Mouse (Mus musculus): ENCODE results near the gene Baz1b.

Gene Baz1b

GRCm38 (mm10) chr5:135236571-135236970, 49.5 kb downstream of the Baz1b start:
- peak in 1 of 2 experiments; percentile 43 for DNase-seq (ENCODE audit: low spot score in 2 of 2)

- DNase-seq (ENCODE audit: low spot score in 2 of 2) = no peak
These were observed 51.8 kb downstream of the Baz1b start for GRCm38 (mm10) chr5:135238832-135239231.

GRCm38 (mm10) chr5:135241474-135241873, 54.4 kb downstream of the Baz1b start:
- DNase-seq (ENCODE audit: low spot score in 2 of 2) = no peak

- no peak for DNase-seq (ENCODE audit: low spot score in 2 of 2)
These were observed 55.1 kb downstream of the Baz1b start for GRCm38 (mm10) chr5:135242136-135242535.

GRCm38 (mm10) chr5:135242608-135243007, 55.5 kb downstream of the Baz1b start:
- no peak for DNase-seq (ENCODE audit: low spot score in 2 of 2)

DNA sequence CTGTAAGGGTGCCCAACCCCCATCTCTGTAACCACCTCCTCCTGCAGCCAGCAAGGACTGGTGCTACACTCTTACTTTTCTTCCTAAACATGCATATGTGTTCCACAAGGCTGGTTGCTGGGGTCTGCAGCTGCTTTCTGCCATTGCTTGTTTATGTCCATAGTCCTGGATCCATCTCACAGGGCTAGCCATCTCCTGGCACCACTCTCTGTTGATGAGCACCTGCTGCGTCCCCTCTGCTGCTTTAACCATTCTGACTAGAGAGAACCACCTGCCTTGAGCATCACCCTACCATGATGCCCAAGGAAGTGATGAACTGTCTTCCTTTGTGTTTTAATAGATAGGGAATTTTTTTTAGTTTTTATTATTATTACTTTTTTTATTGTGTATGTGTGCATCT, 56.1 kb downstream of the Baz1b start:
- no peak for DNase-seq (ENCODE audit: low spot score in 2 of 2)

GRCm38 (mm10) chr5:135246531-135246930, 59.5 kb downstream of the Baz1b start:
- no peak for DNase-seq (ENCODE audit: low spot score in 2 of 2)

DNA sequence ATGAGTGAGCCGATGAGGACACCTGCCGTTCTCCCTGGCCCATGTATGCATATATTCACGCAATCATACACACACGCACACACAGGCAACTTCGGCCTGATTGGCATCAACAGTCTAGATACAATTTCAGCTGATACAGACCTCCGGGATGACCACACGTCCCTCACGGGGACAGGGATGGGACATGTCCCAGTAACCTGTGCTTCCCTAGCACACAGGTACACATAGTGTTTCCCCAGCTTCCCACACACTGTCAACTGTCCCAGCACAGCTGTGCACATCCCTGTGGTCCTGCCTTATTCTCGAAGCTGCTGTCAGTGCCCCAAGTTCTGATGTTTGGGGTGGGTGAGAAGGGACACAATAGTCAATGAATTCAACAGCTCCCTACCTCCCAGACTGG, 60.3 kb downstream of the Baz1b start:
- DNase-seq (ENCODE audit: low spot score in 2 of 2) = no peak

DNA sequence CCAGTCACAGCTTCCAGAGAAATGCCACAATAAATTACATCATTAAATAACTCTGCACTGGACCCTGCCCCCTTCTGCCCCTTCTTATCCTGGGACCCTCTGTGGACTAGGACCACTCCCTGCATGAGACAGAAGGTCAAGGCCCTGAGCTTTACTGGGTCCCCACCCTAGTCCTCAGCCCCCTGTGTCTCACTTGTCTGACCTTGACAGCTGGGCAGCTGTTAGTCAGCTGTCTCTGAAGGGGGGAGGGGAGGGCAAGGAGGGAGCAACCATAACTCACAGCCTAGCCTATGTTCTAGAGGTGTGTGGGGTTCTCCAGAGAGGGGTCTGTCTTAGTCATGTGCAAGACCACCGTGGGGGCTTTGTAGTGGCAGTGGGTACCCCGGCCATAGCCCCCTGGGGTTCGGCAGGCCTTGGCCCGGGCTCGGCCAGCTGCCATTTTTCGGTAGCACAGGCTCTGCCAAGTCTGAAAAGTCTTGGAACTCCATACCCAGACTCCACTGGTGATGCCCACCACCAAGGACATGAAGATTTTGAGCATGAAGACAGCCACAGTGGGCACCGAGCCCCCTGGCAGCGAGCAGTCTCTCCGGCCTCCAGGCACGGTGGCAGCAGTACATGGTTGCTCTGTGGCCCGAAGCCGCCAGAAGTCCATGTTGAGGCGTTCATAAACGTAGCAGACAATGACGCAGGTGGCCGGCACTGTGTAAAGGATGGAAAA, 62.1 kb downstream of the Baz1b start:
- no peak for DNase-seq (ENCODE audit: low spot score in 2 of 2)

DNA sequence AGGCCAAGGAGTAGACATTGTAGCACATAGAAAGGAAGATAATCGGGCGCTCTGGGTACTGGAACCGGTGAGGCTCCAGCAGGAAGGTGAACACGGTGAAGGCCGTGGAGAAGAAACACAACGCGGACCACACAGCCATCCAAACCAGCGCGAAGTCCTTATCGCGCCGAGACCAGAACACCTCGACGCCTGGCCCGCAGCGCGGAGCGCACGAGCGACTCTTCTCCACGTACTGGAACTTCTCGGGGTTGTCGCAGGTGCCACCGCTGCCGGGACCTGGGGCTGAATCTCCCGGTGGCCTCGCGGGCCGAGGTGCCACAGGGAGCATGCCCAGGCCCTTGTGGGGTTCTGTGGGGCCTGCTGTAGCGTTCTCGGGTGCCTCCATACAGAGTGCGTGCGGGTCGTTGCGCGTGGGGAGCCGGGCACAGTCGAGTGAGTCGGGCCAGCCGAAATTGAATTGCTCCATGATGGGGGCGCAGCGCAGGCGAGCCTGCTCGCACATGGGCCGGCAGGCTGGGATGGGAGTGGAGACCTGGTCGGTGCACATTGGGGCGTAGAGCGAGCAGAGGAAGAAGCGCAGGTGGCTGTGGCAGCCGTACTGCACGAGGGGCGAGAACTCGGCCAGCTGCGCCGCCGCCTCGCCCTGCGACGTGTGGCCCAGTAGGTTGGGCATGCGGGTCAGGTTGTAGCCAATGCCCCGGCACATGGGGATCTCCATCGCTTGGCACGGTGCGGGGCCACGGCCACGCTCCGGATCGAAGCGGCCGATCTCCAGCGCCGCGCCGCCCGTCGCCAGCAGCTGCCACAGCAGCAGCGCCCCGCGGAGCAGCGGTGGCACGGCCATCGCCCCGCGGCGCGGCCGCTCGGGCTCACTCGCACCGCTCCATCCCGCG, 63.4 kb downstream of the Baz1b start:
- no peak for DNase-seq (ENCODE audit: low spot score in 2 of 2)

- DNase-seq (ENCODE audit: low spot score in 2 of 2) = peak; percentile 73 to 83
These were observed 64.0 kb downstream of the Baz1b start, which contains the start of gene Fzd9 for GRCm38 (mm10) chr5:135251079-135251454. Fzd9 (minus strand) TSS chr5:135251230.

DNA sequence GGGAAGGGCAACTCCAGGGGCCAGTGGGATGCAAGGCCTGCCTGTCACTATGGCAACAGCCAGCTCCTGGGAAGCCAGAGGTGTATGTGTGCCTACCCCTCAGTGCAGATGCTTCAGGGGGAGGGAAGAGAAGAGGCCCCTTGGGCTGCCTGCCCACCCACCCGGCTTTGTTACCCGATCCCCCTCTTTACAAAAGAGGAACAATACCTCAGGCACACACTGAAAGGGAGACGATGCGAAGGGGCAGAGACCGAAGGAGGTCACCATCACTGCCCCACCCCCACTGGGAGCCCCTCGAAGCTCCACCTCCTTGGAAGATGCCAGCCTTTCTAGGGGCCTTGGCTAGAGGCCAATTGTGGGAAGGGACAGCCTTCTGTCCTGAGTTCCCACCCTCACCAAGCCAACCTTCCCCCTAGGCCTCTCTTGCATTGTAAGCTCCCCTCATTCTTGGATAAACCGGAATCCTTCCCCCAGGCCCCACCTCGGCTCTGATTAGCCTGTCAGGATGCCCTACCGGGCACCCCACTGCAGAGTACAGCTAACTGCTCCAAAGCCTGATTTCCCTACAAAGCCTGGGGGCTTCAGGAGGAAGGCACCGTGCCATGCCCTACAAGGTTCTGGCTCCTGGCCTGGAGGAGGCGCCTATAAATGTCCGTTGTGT, 66.8 kb downstream of the Baz1b start:
- DNase-seq (ENCODE audit: low spot score in 2 of 2) = no peak

- no peak for DNase-seq (ENCODE audit: low spot score in 2 of 2)
These were observed 69.1 kb downstream of the Baz1b start for GRCm38 (mm10) chr5:135256166-135256565.

GRCm38 (mm10) chr5:135257559-135257958, 70.5 kb downstream of the Baz1b start:
- no peak for DNase-seq (ENCODE audit: low spot score in 2 of 2)

GRCm38 (mm10) chr5:135258280-135259150, 71.5 kb downstream of the Baz1b start:
- DNase-seq (ENCODE audit: low spot score in 2 of 2) = peak in 1 of 2 experiments; percentile 40

GRCm38 (mm10) chr5:135263866-135264503, 76.9 kb downstream of the Baz1b start:
- peak in 1 of 2 experiments; percentile 44 for DNase-seq (ENCODE audit: low spot score in 2 of 2)

- no peak for DNase-seq (ENCODE audit: low spot score in 2 of 2)
These were observed 77.5 kb downstream of the Baz1b start for GRCm38 (mm10) chr5:135264548-135264947.

DNA sequence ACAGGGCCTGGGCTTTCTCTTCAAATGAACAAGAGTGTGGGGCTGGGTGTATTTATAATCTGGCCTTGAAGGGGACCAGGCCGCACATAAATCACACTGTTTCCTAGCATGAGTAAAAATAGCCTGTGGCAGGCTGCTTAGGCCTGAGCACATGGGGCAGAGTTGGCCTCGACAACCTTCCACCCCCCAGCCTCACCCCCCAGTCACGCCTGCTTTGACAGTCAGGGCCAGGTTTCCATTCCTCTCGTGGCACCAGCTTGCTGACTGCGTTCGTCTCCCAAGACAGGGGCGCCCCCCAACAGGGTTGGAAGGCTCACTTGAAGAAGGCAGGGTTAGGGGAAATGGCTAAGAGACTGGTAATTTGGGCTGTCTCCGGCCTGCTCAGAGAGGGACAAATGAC, 82.4 kb downstream of the Baz1b start:
- no peak for DNase-seq (ENCODE audit: low spot score in 2 of 2)

DNA sequence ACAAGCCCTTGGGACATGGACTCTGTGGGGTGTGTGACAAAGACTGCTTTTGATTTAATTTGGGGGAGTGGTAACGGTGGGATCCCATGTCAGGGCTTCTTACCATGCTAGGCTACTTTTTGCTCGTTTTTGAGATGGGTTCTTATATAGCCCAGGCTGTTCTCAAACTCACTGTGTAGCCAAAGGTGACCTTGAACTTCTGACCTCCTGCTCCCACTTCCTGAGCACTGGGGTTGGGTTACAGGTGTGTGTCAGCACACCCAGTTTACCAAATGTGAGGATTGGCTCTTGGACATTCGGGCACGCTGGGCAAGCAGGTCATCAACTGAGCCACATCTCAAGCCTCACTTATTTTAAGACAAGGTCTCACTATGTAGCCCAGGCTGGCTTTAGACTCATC, 83.3 kb downstream of the Baz1b start:
- DNase-seq (ENCODE audit: low spot score in 2 of 2) = no peak

DNA sequence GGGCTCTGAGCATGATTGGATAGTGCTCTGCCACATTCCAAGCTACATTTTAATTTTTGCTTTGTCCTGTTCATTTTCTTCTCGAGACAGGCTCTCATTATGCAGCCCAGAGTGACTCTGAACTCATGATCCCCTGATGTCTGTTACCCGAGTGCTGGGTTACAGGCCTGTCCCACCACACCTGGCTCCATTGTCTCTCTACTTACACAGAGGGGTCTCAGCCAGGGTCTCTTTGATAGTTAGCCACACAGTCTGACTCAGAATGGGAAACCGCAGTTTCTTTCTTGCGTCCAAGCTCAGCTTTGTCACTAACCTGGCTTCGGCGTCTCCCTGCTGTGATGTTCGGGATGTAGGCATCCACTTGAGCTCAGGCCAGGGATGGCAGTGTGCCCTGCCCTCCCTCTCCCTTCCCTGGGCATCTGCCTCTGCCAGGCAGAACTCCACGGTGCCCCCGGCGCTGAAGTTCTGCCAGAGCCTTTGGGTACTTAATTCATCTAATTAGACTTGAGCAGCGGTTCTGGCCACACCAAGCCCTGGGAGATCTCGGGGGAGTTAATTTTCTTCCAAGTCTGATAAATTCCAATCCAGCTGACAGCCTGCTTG, 84.6 kb downstream of the Baz1b start:
- DNase-seq (ENCODE audit: low spot score in 2 of 2) = peak; percentile 25 to 35
